Mouse (Mus musculus): ENCODE results near the gene 1700029F12Rik.

The 1700029F12Rik gene

GRCm38 (mm10) chr13:97034262-97034661 lies at the start of gene 1700029F12Rik:
Gene 1700029F12Rik (minus strand): TSS chr13:97034362.
- 70% methylated on average over 2 of the region's 2 CpGs for WGBS

GRCm38 (mm10) chr13:97082432-97082831 lies 48.3 kb upstream of the 1700029F12Rik start:
- WGBS: 92% methylated on average over 7 of the region's 7 CpGs

- WGBS: 81% methylated on average over 3 of the region's 3 CpGs
Observed at GRCm38 (mm10) chr13:97080615-97081014, 46.5 kb upstream of the 1700029F12Rik start.

GRCm38 (mm10) chr13:97080201-97080600 lies 46.0 kb upstream of the 1700029F12Rik start:
- 66% methylated on average over 2 of the region's 2 CpGs for WGBS

GRCm38 (mm10) chr13:97077556-97077955 lies 43.4 kb upstream of the 1700029F12Rik start:
- WGBS: 96% methylated on average over 2 of the region's 2 CpGs

GRCm38 (mm10) chr13:97073497-97073896 lies 39.3 kb upstream of the 1700029F12Rik start:
- WGBS: 53% methylated on average over 1 of the region's 1 CpGs

GRCm38 (mm10) chr13:97071626-97072241 lies 37.6 kb upstream of the 1700029F12Rik start:
- WGBS: 3% methylated on average over 70 of the region's 76 CpGs

GRCm38 (mm10) chr13:97070931-97071625 lies 36.9 kb upstream of the 1700029F12Rik start:
- WGBS: 3% methylated on average over 85 of the region's 85 CpGs

- 72% methylated on average over 8 of the region's 8 CpGs for WGBS
Observed at GRCm38 (mm10) chr13:97068151-97068550, 34.0 kb upstream of the 1700029F12Rik start.

GRCm38 (mm10) chr13:97067691-97068090 lies 33.5 kb upstream of the 1700029F12Rik start:
- WGBS: 72% methylated on average over 6 of the region's 6 CpGs

- WGBS: 72% methylated on average over 15 of the region's 15 CpGs
Observed at GRCm38 (mm10) chr13:97066649-97067550, 32.7 kb upstream of the 1700029F12Rik start, which contains the start of gene Fam169a. Gene Fam169a (plus strand): TSS chr13:97067286.

- 44% methylated on average over 18 of the region's 18 CpGs for WGBS
Observed at GRCm38 (mm10) chr13:97064844-97065621, 30.9 kb upstream of the 1700029F12Rik start.

GRCm38 (mm10) chr13:97064413-97064812 lies 30.3 kb upstream of the 1700029F12Rik start:
- WGBS: 44% methylated on average over 3 of the region's 3 CpGs

GRCm38 (mm10) chr13:97063431-97063830 lies 29.3 kb upstream of the 1700029F12Rik start:
- WGBS: 83% methylated on average over 2 of the region's 2 CpGs

- 77% methylated on average over 3 of the region's 3 CpGs for WGBS
Observed at GRCm38 (mm10) chr13:97062151-97062550, 28.0 kb upstream of the 1700029F12Rik start.

GRCm38 (mm10) chr13:97060331-97060730 lies 26.2 kb upstream of the 1700029F12Rik start:
- 64% methylated on average over 8 of the region's 8 CpGs for WGBS

- 95% methylated on average over 6 of the region's 6 CpGs for WGBS
Observed at GRCm38 (mm10) chr13:97059746-97060145, 25.6 kb upstream of the 1700029F12Rik start.

GRCm38 (mm10) chr13:97057817-97058216 lies 23.7 kb upstream of the 1700029F12Rik start:
- 66% methylated on average over 4 of the region's 4 CpGs for WGBS

GRCm38 (mm10) chr13:97053844-97054243 lies 19.7 kb upstream of the 1700029F12Rik start:
- 70% methylated on average over 8 of the region's 8 CpGs for WGBS

GRCm38 (mm10) chr13:97052667-97053066 lies 18.5 kb upstream of the 1700029F12Rik start:
- 11% methylated on average over 11 of the region's 11 CpGs for WGBS

GRCm38 (mm10) chr13:97051158-97051557 lies 17.0 kb upstream of the 1700029F12Rik start:
- WGBS: 54% methylated on average over 6 of the region's 6 CpGs
